Mouse (Mus musculus): ENCODE results near the gene 4930503E14Rik.
"Not testable (repeated sequence)": the region's sequence is repeated elsewhere in the genome, so short reads cannot be mapped to it uniquely, and the experiment has no call there.

Gene 4930503E14Rik

DNA sequence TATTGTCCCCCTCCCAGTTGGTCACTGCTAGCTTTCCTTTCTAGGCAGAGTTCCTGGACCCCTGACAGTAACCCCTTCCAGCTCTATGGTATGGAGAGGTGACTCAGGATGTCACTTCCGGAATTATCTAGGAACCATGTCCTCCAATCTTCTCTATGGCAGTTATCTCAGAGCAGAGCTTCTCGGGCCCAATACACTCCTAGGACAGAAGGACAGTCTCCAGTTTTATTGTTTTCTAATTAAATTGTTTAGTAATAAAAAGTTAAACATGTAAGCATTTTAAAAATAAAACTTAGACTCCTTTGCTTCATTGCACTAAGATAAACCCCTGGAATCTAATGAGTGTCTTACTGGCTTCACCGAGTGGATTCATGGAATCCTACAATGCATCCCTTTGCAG is at the start of gene 4930503E14Rik:
Gene 4930503E14Rik (minus strand): TSS at position 101 of the 400 bp plus-strand sequence.
- DNase-seq (ENCODE audit: low read depth, low spot score): not testable (repeated sequence)

DNA sequence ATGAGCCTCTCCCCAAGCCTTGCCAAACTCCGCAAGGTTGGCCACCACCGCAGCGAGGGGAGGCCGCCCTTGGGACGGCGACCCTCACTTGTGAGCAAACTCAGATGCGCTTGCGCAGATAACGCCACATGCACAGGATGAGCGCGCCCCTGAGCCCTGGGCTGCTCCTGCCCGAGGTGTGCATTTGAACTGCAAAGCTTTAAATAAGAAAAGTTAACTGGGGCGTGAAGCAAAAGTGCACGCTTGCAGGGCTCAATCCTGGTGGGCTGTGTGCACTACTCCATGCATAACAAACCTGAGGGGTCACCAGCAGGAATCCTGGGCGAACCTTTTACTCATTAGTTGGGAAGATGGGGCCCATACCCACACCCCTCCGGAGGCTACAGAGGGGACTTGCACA is 35.0 kb upstream of the 4930503E14Rik start:
- DNase-seq (ENCODE audit: low read depth, low spot score): no peak

DNA sequence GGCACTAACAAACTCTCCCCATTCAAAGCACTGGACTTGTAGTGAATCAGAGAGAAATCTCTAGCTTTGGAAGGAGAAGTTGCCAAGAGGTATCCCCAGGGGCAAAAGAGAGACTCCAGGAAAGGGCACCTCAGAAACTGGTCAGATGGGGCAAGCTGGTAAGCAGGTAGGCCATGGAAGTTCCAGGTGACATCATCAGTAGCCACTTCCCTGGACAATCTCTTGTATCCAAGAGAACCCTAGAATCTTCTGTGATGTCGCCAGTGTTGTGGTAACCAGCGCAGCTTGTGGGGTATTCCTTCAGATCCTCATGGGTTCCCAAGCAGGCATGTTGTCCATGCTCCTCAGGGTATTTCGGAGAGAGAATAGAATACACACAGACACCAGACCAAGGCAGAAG is 15.7 kb downstream of the 4930503E14Rik start, which contains the start of gene Gm8212:
Gene Gm8212 (plus strand): TSS at position 301 of the 400 bp plus-strand sequence.
- not testable (repeated sequence) for DNase-seq (ENCODE audit: low read depth, low spot score)

DNA sequence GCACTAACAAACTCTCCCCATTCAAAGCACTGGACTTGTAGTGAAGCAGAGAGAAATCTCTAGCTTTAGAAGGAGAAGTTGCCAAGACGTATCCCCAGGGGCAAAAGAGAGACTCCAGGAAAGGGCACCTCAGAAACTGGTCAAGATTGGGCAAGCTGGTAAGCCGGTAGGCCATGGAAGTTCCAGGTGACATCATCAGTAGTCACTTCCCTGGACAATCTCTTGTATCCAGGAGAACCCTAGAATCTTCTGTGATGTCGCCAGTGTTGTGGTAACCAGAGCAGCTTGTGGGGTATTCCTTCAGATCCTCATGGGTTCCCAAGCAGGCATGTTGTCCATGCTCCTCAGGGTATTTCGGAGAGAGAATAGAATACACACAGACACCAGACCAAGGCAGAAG is 89.5 kb downstream of the 4930503E14Rik start, which contains the start of gene Gm3327:
Gene Gm3327 (plus strand): TSS at position 301 of the 400 bp plus-strand sequence.
- DNase-seq (ENCODE audit: low read depth, low spot score): not testable (repeated sequence)
